Mouse (Mus musculus) layer of hippocampus, adult 9-11 months (tissue): ENCODE data around the gene Tmprss11a.

ENCODE experiments used
- DNase-seq: peaks from one replicate; pipeline ENCODE4 v3.0.0; 2022

Tmprss11a gene

GRCm38 (mm10) chr5:86468890-86469289 is at the start of gene Tmprss11a:
Gene Tmprss11a, minus strand, starts transcription at chr5:86468990.
- DNase-seq, result no peak

GRCm38 (mm10) chr5:86518500-86518899 is 49.7 kb upstream of the Tmprss11a start, which contains the start of gene Tmprss11g:
Gene Tmprss11g, minus strand, starts transcription at chr5:86518600.
- DNase-seq, result no peak

- no peak for DNase-seq
These were observed 42.7 kb upstream of the Tmprss11a start for GRCm38 (mm10) chr5:86511538-86511937.

- DNase-seq, result no peak
These were observed 24.7 kb upstream of the Tmprss11a start for GRCm38 (mm10) chr5:86493453-86493852.

- no peak for DNase-seq
These were observed 13.8 kb upstream of the Tmprss11a start for GRCm38 (mm10) chr5:86482562-86482961.

GRCm38 (mm10) chr5:86482031-86482430 is 13.2 kb upstream of the Tmprss11a start:
- no peak for DNase-seq

- DNase-seq, result no peak
These were observed 5.1 kb upstream of the Tmprss11a start for GRCm38 (mm10) chr5:86473859-86474258.

GRCm38 (mm10) chr5:86439306-86439705 is 29.5 kb downstream of the Tmprss11a start:
- DNase-seq, result no peak

GRCm38 (mm10) chr5:86438548-86438947 is 30.2 kb downstream of the Tmprss11a start:
- DNase-seq, result peak; percentile 28

- DNase-seq, result peak; percentile 9
These were observed 36.1 kb downstream of the Tmprss11a start for GRCm38 (mm10) chr5:86432697-86433096.

- no peak for DNase-seq
These were observed 37.7 kb downstream of the Tmprss11a start for GRCm38 (mm10) chr5:86431096-86431495.

GRCm38 (mm10) chr5:86421323-86422028 is 47.3 kb downstream of the Tmprss11a start:
- DNase-seq, result no peak

GRCm38 (mm10) chr5:86419494-86419893 is 49.3 kb downstream of the Tmprss11a start:
- no peak for DNase-seq

- no peak for DNase-seq
These were observed 54.5 kb downstream of the Tmprss11a start for GRCm38 (mm10) chr5:86414280-86414679.

- no peak for DNase-seq
These were observed 58.0 kb downstream of the Tmprss11a start for GRCm38 (mm10) chr5:86410815-86411214.

GRCm38 (mm10) chr5:86407941-86408340 is 60.8 kb downstream of the Tmprss11a start:
- no peak for DNase-seq

GRCm38 (mm10) chr5:86407191-86407590 is 61.6 kb downstream of the Tmprss11a start:
- DNase-seq, result no peak

GRCm38 (mm10) chr5:86373320-86373719 is 95.5 kb downstream of the Tmprss11a start, which contains the start of gene Tmprss11d:
Gene Tmprss11d, minus strand, starts transcription at chr5:86373420.
- DNase-seq, result no peak
